Mouse (Mus musculus): ENCODE data around the gene Slc35c1.

- no peak for TF ChIP-seq CTCF (conservative IDR thresholded peaks at IDR 0.05; ENCODE audit: low read length)
- TF ChIP-seq NANOG (IDR thresholded peaks at IDR 0.05; ENCODE audit: borderline replicate concordance, low read length), result no peak
- no peak for TF ChIP-seq POU5F1 (IDR thresholded peaks at IDR 0.05; ENCODE audit: borderline replicate concordance, low read length)
These were observed 22.2 kb upstream of the Slc35c1 start for GRCm38 (mm10) chr2:92482551-92482950.

All from E14TG2a.4 (cell line).